Mouse (Mus musculus) right cerebral cortex, adult 18-20 months (tissue): Measurements from ENCODE around the gene A930017K11Rik.
A peak's percentile ranks its signal among the peaks of the same experiment; 100 is the strongest.

Experiments
- DNase-seq: peaks from one replicate; pipeline ENCODE4 v3.0.0; 2022; ENCODE audit warnings: mixed read lengths

The A930017K11Rik gene

GRCm38 (mm10) chr17:25951803-25952623 lies at the start of gene A930017K11Rik:
TSS of gene A930017K11Rik (minus strand) at chr17:25952565.
- no peak for DNase-seq

DNA sequence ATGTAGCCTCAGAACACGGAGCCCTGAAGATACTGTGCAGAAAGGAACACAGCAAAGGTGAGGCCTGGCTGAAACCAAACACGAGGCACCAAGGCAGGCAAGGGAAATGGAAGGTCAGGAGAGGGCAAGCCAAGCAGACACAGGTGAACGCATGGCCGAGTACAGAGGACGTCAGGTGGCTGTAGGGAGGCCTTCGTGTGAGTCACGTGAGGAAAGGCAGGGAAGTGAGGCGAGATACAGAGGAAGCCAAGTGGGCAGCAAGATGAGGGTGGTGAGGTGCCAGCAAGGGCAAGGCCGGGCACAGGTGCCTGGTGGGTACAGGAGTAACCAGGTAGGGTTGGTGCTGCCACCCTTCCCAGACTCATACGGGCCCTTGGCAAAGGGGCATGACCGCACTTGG lies 46.1 kb upstream of the A930017K11Rik start:
- DNase-seq = no peak

- DNase-seq = no peak
These were observed 41.1 kb upstream of the A930017K11Rik start for GRCm38 (mm10) chr17:25993489-25993888.

DNA sequence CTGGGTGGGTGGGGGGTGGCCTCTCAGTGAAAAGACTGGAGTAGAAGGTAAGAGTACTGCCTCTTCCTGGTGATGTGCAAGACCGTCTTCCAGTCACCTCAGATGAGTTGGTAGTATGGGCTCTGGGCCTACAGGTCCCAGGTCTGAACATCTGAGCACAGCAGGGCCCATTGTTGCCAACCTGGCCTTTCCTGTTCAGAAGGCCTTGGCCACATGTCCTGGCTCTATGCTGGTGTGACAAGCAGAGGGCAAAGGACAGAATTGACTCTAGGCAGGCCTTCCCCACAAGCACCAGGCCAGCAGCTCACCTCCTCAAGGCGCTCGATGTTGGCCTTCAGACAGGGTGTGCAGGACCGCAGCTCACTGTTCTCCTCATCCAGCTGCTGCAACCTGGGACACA lies 39.9 kb upstream of the A930017K11Rik start:
- DNase-seq = no peak

DNA sequence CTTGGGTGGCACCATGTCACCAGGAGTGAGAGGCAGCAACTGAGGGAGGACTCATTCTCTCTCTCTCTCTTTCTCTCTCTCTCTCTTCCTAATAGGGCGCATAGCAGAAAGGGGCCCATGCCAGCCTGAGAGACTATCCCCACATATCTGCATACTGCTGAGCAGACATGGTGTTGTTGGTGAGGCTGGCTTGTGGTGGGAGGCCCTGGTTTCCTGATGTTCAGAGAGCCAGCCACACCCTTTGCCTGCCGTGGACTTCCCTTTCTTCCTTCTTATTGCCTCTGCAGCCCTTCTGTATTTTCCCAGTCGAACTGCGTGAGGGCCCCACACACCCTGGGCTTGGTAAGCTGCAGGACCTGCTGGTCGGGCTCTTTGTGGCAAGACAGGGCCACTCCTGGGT lies 38.0 kb upstream of the A930017K11Rik start:
- DNase-seq = no peak

- peak; percentile 98 for DNase-seq
These were observed 33.2 kb upstream of the A930017K11Rik start, which contains the start of gene Capn15 for GRCm38 (mm10) chr17:25985306-25986294. TSS of gene Capn15 (minus strand) at chr17:25985796.

- DNase-seq = no peak
These were observed 32.4 kb upstream of the A930017K11Rik start for GRCm38 (mm10) chr17:25984556-25985305.

DNA sequence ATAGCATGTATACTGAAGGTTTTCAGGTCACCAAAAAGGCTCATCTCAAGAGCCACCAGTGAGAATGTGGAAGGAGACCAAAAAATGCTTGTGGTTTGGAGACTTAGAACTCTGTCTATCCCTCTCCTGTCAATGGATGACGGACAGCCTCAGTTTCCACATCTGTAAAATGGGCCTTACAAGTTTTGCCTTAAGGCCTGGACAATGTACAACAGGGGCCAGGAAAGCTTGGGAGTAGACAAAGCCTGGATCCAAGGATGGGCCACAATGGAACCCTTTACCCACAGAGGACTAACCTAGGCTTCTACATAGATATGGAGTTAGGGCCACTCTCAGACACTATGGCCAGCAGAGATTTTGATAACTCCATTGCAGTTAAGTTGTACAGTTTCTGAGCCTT lies 31.7 kb upstream of the A930017K11Rik start:
- DNase-seq = no peak

- DNase-seq = no peak
These were observed 30.5 kb upstream of the A930017K11Rik start for GRCm38 (mm10) chr17:25982913-25983312.

DNA sequence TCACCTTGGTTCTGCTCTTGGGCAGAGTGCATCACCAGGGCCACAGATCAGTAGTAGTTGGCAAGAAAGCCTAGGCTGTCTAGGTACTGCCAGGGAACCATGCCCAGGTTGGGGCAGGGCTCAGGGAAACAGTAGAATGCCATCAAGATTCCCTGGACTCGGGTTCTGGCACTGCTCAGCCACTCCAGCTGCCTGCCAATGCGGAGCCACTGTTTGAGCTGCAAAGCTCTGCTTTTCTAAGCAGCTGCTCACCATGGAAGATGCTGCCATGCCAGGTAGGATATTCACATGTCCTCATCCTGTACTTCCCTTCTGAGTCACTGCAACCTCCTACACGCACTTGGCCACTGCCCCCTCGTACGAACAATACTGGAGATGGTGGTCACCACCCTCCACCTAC lies 28.5 kb upstream of the A930017K11Rik start:
- DNase-seq = peak; percentile 51

DNA sequence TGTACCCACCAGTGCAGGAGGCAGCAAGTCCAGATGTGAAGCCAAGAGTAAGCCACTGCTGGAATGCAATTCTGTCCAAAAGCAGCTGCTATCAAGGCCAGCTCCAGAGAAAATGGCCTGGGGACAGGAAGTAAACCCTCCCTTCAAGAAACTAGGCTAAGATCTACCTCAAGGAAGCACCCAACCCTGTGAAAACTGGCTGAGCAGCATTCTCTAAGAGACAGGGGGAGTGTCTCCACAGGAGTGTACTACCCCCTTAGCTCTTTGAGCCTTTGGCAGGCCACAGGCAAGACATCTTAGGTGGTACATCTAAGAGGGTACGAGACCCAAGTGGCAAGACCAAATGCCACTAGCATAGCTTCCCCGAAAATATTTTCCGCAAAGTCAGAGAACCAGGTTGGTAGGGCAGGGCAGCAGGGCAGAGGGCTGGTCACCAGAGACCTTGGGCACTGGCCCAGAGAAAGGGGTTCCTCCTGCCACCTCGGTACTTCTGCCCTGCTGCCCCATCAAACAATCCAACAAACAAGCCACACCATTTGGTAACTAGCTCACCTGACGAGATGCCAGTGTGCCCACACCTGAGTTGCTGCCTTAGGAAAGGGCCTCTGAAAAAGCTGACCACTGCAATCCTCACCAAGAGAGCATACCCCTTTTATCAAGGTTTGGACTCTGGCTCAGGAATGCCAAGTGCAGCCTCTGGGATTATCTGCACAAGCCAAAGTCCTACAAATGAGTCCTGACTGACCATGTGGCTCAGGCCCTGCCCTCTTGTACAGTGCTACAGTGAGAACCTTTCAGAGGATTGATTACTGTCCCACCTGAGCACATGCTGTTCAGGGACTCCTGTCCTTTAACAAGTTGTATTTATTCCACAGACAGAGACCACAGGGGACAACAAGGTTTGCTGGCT lies 27.7 kb upstream of the A930017K11Rik start:
- DNase-seq = no peak

DNA sequence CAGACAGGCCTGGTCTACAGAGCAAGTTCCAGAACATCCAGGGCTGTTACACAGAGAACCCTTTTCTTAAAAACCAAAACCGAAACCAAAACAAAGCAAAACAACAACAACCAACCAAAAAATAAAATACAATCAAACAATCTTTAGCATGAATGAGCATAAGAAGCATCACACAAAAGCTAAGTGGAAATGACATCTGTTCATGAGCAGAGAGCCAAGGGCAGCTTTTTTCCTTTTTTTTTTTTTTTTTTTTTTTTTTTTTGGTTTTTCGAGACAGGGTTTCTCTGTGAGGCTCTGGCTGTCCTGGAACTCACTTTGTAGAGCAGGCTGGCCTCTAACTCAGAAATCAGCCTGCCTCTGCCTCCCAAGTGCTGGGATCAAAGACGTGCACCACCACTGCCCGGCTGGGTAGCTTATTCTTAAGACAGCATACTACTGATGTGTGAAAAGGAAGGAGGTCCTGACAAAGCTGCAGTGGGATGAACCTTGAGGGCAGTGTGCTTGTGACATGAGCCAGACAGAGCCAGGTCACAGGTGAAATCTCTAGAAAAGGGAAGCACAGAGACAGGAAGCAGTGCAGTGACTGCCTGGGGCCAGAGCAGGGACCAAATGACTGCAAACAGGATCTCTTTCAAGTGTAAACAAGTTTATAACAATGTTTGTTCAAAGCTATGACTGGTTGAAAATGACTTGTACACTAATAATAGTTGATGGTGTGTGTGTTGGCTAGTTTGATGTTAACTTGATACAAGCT lies 18.8 kb upstream of the A930017K11Rik start:
- DNase-seq = no peak

DNA sequence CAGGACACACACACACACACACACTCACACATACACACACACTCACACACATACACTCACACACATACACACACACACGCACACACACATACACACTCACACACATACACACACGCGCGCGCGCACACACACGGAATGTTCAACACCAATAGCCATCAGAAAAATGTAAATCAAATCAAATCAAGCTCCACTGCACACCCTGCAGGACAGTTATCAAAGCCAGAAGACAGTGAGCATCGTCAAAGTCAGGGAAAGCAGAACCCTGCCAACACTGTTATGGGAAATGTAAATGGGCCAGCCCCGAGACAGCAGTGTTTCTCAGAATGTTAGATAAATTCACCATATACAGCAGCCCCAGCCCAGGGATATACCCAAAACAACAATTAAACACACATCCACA lies 18.1 kb upstream of the A930017K11Rik start:
- DNase-seq = no peak

DNA sequence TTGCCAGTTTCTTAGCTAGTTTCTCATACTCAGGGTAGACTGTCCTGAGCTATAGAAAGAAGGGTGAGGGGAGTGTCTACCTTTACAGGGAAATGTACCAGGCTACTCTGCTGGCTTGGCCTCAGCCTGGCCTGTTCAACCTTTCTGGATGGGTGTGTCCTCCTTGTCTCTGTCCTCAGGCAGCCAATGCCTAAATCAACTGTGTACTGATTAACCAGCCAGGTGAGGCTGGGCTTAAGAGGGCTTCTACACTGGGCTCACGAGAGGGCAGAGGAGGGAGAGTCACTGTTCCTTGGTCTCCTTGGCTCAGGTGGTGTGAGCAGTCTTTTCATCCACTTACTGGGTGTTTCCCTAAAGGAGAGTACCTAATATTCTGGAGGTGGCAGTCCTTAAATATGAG lies 15.8 kb upstream of the A930017K11Rik start:
- no peak for DNase-seq

DNA sequence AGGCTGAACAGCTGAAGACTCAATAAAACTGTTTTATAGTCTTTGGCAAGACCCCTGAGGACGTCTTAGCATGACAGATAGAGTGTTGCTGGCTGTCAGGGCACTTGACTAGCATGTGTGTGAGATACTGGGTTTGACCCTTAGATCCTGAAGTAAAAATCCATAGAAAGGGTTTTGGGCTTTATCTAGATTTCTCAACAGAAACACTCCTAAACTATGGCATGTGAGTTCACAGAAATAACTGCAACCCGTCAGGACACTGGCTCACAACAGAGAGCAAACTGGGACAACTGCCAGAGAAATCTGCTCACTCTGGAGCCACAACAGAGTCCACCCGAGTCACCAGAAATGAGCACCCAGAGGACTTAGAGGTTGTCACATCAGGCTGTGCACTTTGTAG lies 15.3 kb upstream of the A930017K11Rik start:
- no peak for DNase-seq

- no peak for DNase-seq
These were observed 11.9 kb upstream of the A930017K11Rik start for GRCm38 (mm10) chr17:25964271-25964670.

GRCm38 (mm10) chr17:25962413-25962905 lies 10.1 kb upstream of the A930017K11Rik start:
- no peak for DNase-seq

DNA sequence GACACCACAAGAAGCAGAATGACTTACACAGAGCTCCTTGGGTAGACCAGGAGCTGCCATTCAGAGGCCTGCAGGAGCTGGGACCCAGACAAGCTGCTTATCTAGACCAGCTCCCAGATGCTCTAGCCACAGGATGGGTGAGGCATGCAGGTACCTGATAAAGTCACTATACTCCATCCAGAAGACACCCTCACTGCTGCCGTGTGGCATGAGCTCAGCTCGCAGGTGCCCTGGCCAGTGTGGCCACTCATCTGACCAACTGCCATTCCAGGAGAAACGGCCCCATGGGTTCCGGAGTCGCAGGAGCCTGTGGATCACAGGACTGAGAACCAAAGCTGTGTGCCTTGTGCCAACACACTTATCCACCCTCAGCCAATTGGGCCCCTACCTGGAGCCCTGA lies 9.2 kb upstream of the A930017K11Rik start:
- DNase-seq = no peak

DNA sequence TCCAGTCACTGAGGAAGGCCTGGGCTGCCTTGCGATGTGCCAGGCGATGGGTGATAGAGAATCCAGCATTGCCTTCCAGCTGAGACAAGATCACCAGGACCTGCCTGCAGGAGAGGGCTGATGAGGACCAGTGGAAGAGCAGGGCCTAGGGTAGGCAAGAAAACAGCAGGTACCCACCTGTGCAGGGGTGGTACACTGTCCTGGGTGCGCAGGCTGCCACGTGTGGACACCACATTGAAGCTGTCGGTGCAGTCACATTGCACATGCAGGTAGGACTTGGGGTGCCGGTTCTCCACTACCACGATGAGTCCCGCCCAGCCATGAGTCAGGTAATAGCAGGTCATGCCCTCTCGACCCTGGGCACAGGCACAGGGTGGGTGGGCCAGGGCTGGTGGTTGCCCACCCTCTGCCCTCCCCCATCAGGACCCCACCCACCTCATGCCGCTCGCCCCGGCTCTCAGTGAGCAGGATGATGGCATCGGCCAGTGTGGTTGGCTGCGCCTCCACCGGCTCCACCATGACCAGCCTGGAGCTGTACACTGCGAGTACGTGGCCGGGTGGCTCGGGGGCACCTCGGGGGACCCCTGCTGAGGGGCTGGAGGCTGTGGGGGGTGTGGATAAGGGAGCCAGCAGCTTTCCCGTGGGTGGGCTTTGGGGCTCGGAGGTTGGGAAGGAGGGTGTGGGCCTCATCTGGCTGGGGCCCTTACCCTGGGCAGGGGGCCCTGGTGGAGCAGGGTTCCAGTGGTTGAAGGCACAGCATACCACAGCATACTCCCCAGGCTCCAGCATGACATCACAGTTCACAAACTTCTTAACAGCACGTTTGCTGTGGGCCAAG lies 7.5 kb upstream of the A930017K11Rik start:
- no peak for DNase-seq
